Mouse (Mus musculus) gastrocnemius, postnatal 36 days (tissue): Measurements from ENCODE around the gene Prss48. TPM values are rescaled to one million over a fixed set of nuclear protein-coding genes. Genes with fewer than 3 reads are reported as not detected.

ENCODE experiments used
- DNase-seq, 2 experiments: peaks; one replicate each; pipeline ENCODE4 v3.0.0; 2022
- intact Hi-C: fragments of 180-260 bp; cut with DNase I; formaldehyde crosslinking; loops from one replicate; pipeline ENCODE4 v1.15.1; 2025
- total RNA-seq, 2 experiments: library from RNA; stranded (reverse); gene quantifications; 2 replicates each; pipeline ENCODE4 v1.2.3; 2021

The Prss48 gene
- total RNA-seq, 2 experiments from 2014 or later: not detected

- no peak for DNase-seq
- intact Hi-C loops: no loop called here
Observed at GRCm38 (mm10) chr3:85955269-85955668, 47.0 kb downstream of the Prss48 start.

- no peak for DNase-seq
- intact Hi-C loops: no loop called here
Observed at GRCm38 (mm10) chr3:85952696-85953283, 49.5 kb downstream of the Prss48 start.

GRCm38 (mm10) chr3:85950914-85951313 lies 51.4 kb downstream of the Prss48 start:
- intact Hi-C loops: no loop called here
- DNase-seq: no peak

Other genes starting within 250 kb of the Prss48 start
- gene Fam160a1, start 185.2 kb downstream of the Prss48 start, total RNA-seq: 10 to 100 TPM; 55.5 to 57.7 TPM
- gene Glt28d2, start 115.0 kb downstream of the Prss48 start, total RNA-seq: 1 to 10 TPM; 5.3 to 8.5 TPM
- gene Gm37240, start 115.0 kb downstream of the Prss48 start, total RNA-seq: 10 to 100 TPM; 35.6 to 41.7 TPM
- 10 to 100 TPM; 10.4 to 15.9 TPM for gene Sh3d19, start 31.4 kb downstream of the Prss48 start, total RNA-seq
- 100 to 1,000 TPM; 317 to 400 TPM for gene Rps3a1, start 140.2 kb upstream of the Prss48 start, total RNA-seq
- 10 to 100 TPM; 19.3 to 23.1 TPM for gene Lrba, start 222.2 kb upstream of the Prss48 start, total RNA-seq